Mouse (Mus musculus) cerebellum, postnatal 14 days (tissue): ENCODE measurements around the gene Gm6763.
"Not testable (repeated sequence)": the region's sequence is repeated elsewhere in the genome, so short reads cannot be mapped to it uniquely, and the experiment has no call there.

Experiments
- DNase-seq, 2 experiments: peaks; one replicate each; pipeline ENCODE4 v3.0.0; 2021; ENCODE audit warnings: mixed read lengths in 2 of 2

Gm6763 gene

GRCm38 (mm10) chr10:104151197-104151596, at the start of gene Gm6763:
TSS of gene Gm6763 (plus strand) at chr10:104151497.
- DNase-seq, result not testable (repeated sequence)

- DNase-seq, result peak; percentile 46 to 60
These were observed 41.3 kb upstream of the Gm6763 start for GRCm38 (mm10) chr10:104110044-104110443.

GRCm38 (mm10) chr10:104118312-104118711, 33.0 kb upstream of the Gm6763 start:
- DNase-seq, result no peak

GRCm38 (mm10) chr10:104142687-104143086, 8.6 kb upstream of the Gm6763 start, which contains the start of gene Gm21293:
TSS of gene Gm21293 (plus strand) at chr10:104142987.
- DNase-seq, result not testable (repeated sequence)

- not testable (repeated sequence) for DNase-seq
These were observed 8.4 kb downstream of the Gm6763 start, which contains the start of gene Gm8764 for GRCm38 (mm10) chr10:104159706-104160105. TSS of gene Gm8764 (plus strand) at chr10:104160006.

- DNase-seq, result not testable (repeated sequence)
These were observed 16.9 kb downstream of the Gm6763 start, which contains the start of gene Gm21304 for GRCm38 (mm10) chr10:104168215-104168614. TSS of gene Gm21304 (plus strand) at chr10:104168515.

- not testable (repeated sequence) for DNase-seq
These were observed 25.4 kb downstream of the Gm6763 start, which contains the start of gene Gm21312 for GRCm38 (mm10) chr10:104176724-104177123. TSS of gene Gm21312 (plus strand) at chr10:104177024.

- DNase-seq, result not testable (repeated sequence)
These were observed 33.9 kb downstream of the Gm6763 start, which contains the start of gene Gm20765 for GRCm38 (mm10) chr10:104185233-104185632. TSS of gene Gm20765 (plus strand) at chr10:104185533.

GRCm38 (mm10) chr10:104193742-104194141, 42.4 kb downstream of the Gm6763 start, which contains the start of gene Gm4340:
TSS of gene Gm4340 (plus strand) at chr10:104194042.
- not testable (repeated sequence) for DNase-seq
